Mouse (Mus musculus): ENCODE data around the gene Tulp1. TPM values are rescaled to one million over a fixed set of nuclear protein-coding genes. Genes with fewer than 3 reads are reported as not detected.

Tulp1 gene
- polyA plus RNA-seq, 1 experiment from 2014 or later = 3.3 TPM

DNA sequence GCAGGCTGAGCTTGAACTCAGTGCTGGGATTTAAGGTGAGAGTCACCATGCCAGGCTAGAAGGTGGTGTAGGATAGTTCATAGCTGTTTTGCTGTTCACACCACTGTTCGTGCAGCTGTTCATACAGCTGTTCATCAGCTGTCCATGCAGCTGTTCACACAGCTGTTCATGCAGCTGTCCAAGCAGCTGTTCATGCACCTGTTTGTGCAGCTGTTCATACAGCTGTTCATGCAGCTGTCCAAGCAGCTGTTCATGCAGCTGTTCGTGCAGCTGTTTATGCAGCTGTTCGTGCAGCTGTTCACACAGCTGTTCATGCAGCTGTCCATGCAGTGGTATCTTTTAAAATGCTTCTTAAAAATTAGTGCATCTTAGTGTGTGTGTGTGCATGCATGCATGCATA, 23.5 kb upstream of the Tulp1 start:
- Histone ChIP-seq H3K9me3 (ENCODE audit: control insufficient read depth, low read length) (no peaks in the 10 kb centered on the region), H3K9ac (ENCODE audit: low read length) (no peak overlapping the region), H3K36me3 (ENCODE audit: control insufficient read depth, insufficient read depth, low read length) (no peaks in the 10 kb centered on the region), H3K4me1 (replicated peaks; ENCODE audit: control insufficient read depth, insufficient read depth) (no peaks in the 10 kb centered on the region), H3K4me2 (replicated peaks; ENCODE audit: low read depth) (no peak overlapping the region), H3K27ac (replicated peaks) (no peak overlapping the region), H3K27me3 (ENCODE audit: control insufficient read depth, insufficient read depth, low read length) (no peaks in the 10 kb centered on the region), H3K4me3 (ENCODE audit: low read depth, low read length) (no peak overlapping the region)
- ATAC-seq (ENCODE audit: low FRiP score, low TSS enrichment) (no peak), DNase-seq (ENCODE audit: low spot score) (no peak)
- WGBS = 82% methylated on average over 3 of the region's 3 CpGs
- TF ChIP-seq CTCF (IDR thresholded peaks at IDR 0.05; ENCODE audit: low read depth) (no peak), EP300 (optimal IDR thresholded peaks at IDR 0.05) (no peak)

DNA sequence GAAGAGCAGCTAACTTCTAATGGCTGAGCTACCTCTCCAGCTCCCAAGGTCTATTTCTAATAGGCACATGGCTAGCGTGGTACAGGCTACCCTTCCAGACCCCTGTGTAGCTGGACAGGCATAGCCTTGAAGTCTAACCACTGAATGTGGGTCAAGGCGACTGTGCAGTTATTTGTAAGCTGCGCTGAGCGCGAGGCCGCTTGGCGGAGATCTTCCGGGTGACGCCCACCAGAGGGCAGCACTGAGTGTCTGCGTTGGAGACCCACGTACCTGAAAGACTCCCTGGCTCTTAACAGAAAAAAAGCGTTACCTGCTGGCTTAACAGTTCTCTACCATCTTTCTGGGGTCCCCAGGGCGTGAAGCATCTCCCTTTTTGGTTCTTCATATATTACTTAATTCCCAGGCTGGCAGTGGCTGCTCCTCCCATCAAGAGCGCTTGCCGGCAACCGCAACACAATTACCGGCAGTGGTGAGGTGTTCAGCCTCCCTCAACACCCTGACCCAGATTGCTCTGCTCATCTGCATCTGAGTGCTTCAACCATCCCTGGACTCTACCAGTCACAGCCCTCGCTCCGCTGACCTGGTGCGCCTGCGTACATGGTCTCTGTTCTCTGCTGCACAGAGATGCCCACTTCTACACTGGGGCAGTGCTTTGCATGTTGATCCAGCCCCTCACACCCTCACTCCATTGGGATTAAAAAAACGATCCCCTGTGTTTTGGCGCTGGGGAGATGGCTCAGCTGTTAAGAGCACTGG, 21.3 kb upstream of the Tulp1 start:
- Histone ChIP-seq H3K9me3 (ENCODE audit: control insufficient read depth, low read length) (no peaks in the 10 kb centered on the region), H3K27ac (replicated peaks) (no peak overlapping the region), H3K4me2 (replicated peaks; ENCODE audit: low read depth) (peak overlapping the region; percentile 31; the same call in 1 of the 2 replicates), H3K4me1 (replicated peaks; ENCODE audit: control insufficient read depth, insufficient read depth) (no peaks in the 10 kb centered on the region), H3K4me3 (ENCODE audit: low read depth, low read length) (no peak overlapping the region), H3K36me3 (ENCODE audit: control insufficient read depth, insufficient read depth, low read length) (no peaks in the 10 kb centered on the region), H3K27me3 (ENCODE audit: control insufficient read depth, insufficient read depth, low read length) (no peaks in the 10 kb centered on the region), H3K9ac (ENCODE audit: low read length) (no peak overlapping the region)
- TF ChIP-seq EP300 (optimal IDR thresholded peaks at IDR 0.05) = no peak
- TF ChIP-seq CTCF (IDR thresholded peaks at IDR 0.05; ENCODE audit: low read depth) = peak; percentile 89
- DNase-seq (ENCODE audit: low spot score) (peak; percentile 86), ATAC-seq (ENCODE audit: low FRiP score, low TSS enrichment) (peak; percentile 31; the same call in 1 of the 2 replicates)
- WGBS = 12% methylated on average over 23 of the region's 23 CpGs

DNA sequence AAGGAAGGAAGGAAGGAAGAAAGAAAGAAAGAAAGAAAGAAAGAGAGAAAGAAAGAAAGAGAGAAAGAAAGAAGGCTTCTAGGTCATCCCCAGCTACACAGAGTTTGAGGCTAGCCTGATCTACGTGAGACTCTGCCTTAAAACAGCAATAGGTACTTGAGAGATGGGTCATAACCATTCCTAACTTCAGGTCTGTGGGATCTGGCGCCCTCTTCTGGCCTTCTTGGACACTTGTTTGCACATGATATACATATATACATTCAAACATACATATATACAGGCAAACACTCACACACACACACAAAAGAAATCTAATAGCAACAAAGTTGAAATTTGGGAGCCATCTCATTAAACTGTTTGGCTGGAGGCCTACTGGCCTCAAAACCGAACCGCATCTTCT, 19.3 kb upstream of the Tulp1 start:
- H3K36me3 ChIP-seq (ENCODE audit: control insufficient read depth, insufficient read depth, low read length) = no peaks in the 10 kb centered on the region
- no peak overlapping the region for H3K27ac ChIP-seq (replicated peaks)
- H3K4me3 ChIP-seq (ENCODE audit: low read depth, low read length) = no peak overlapping the region
- peak; percentile 45 for DNase-seq (ENCODE audit: low spot score)
- no peak overlapping the region for H3K9ac ChIP-seq (ENCODE audit: low read length)
- 73% methylated on average over 4 of the region's 4 CpGs for WGBS
- TF ChIP-seq CTCF (IDR thresholded peaks at IDR 0.05; ENCODE audit: low read depth) = peak; percentile 69
- no peak for TF ChIP-seq EP300 (optimal IDR thresholded peaks at IDR 0.05)
- H3K4me1 ChIP-seq (replicated peaks; ENCODE audit: control insufficient read depth, insufficient read depth) = no peaks in the 10 kb centered on the region
- no peak overlapping the region for H3K4me2 ChIP-seq (replicated peaks; ENCODE audit: low read depth)
- ATAC-seq (ENCODE audit: low FRiP score, low TSS enrichment) = no peak
- H3K9me3 ChIP-seq (ENCODE audit: control insufficient read depth, low read length) = no peaks in the 10 kb centered on the region
- H3K27me3 ChIP-seq (ENCODE audit: control insufficient read depth, insufficient read depth, low read length) = no peaks in the 10 kb centered on the region

DNA sequence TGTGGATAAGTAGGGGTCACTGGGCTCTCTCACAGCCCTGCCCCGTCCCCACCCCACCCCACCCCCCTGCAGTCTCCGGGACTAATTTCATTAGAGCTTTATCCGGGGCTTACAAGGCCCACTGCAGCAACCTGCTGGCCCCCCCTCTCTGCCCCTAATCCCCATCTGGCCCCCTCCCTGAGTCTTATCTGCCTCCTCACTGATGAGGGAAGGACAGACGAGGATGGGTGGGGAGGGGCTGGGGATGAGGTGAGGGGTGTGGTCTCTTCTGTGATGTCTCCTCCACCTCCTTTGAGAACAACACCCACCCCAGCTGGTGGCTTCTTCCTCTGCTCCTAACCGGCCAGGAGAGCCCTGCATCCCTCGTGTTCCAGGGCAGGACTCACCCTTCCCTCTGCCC, 15.2 kb upstream of the Tulp1 start:
- Histone ChIP-seq H3K9ac (ENCODE audit: low read length) (no peak overlapping the region), H3K4me1 (replicated peaks; ENCODE audit: control insufficient read depth, insufficient read depth) (no peaks in the 10 kb centered on the region), H3K4me2 (replicated peaks; ENCODE audit: low read depth) (no peak overlapping the region), H3K9me3 (ENCODE audit: control insufficient read depth, low read length) (no peaks in the 10 kb centered on the region), H3K4me3 (ENCODE audit: low read depth, low read length) (no peak overlapping the region), H3K36me3 (ENCODE audit: control insufficient read depth, insufficient read depth, low read length) (no peaks in the 10 kb centered on the region), H3K27ac (replicated peaks) (no peak overlapping the region), H3K27me3 (ENCODE audit: control insufficient read depth, insufficient read depth, low read length) (no peaks in the 10 kb centered on the region)
- DNase-seq (ENCODE audit: low spot score) (no peak), ATAC-seq (ENCODE audit: low FRiP score, low TSS enrichment) (0 out of 2 replicates have a peak, but pooled peaks have one; percentile 25)
- TF ChIP-seq CTCF (IDR thresholded peaks at IDR 0.05; ENCODE audit: low read depth) = no peak
- no peak for TF ChIP-seq EP300 (optimal IDR thresholded peaks at IDR 0.05)
- 3% methylated on average over 6 of the region's 6 CpGs for WGBS

DNA sequence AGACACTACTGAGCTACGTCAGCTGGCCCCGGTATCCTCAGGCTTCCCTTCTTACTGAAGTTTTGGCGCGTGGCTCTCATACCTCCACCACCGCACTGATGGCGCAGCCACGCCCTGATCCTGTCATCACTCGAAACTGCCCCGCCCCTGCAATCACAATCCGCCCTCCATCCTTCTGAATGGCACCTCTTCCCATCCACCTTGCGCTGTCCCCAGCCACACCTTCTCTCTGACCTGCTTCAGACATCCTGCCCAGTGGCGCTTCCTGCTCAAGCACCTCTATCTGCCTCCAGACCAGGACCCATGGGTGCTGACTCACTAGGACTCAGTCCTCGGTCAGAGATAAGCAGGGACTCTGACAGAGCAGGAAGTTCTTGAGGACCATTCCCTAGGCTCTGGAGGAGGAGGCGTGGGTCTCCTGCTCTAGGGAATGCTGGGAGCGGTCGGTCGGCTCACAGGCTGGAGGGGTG, 10.6 kb upstream of the Tulp1 start:
- no peak overlapping the region for H3K4me2 ChIP-seq (replicated peaks; ENCODE audit: low read depth)

GRCm38 (mm10) chr17:28374494-28374893, 9.5 kb upstream of the Tulp1 start:
- H3K4me2 ChIP-seq (replicated peaks; ENCODE audit: low read depth) = no peak overlapping the region
- H3K9me3 ChIP-seq (ENCODE audit: control insufficient read depth, low read length) = no peaks in the 10 kb centered on the region
- H3K27ac ChIP-seq (replicated peaks) = no peak overlapping the region
- ATAC-seq (ENCODE audit: low FRiP score, low TSS enrichment) = no peak
- WGBS = 22% methylated on average over 16 of the region's 16 CpGs
- no peaks in the 10 kb centered on the region for H3K4me1 ChIP-seq (replicated peaks; ENCODE audit: control insufficient read depth, insufficient read depth)
- H3K9ac ChIP-seq (ENCODE audit: low read length) = no peak overlapping the region
- TF ChIP-seq CTCF (IDR thresholded peaks at IDR 0.05; ENCODE audit: low read depth) = no peak
- TF ChIP-seq EP300 (optimal IDR thresholded peaks at IDR 0.05) = no peak
- no peaks in the 10 kb centered on the region for H3K27me3 ChIP-seq (ENCODE audit: control insufficient read depth, insufficient read depth, low read length)
- no peaks in the 10 kb centered on the region for H3K36me3 ChIP-seq (ENCODE audit: control insufficient read depth, insufficient read depth, low read length)
- no peak overlapping the region for H3K4me3 ChIP-seq (ENCODE audit: low read depth, low read length)
- DNase-seq (ENCODE audit: low spot score) = no peak

More for the DNA sequence above, 10.6 kb upstream of the Tulp1 start:
- no peaks in the 10 kb centered on the region for H3K9me3 ChIP-seq (ENCODE audit: control insufficient read depth, low read length)
- no peaks in the 10 kb centered on the region for H3K27me3 ChIP-seq (ENCODE audit: control insufficient read depth, insufficient read depth, low read length)
- 10% methylated on average over 17 of the region's 17 CpGs for WGBS
- H3K4me1 ChIP-seq (replicated peaks; ENCODE audit: control insufficient read depth, insufficient read depth) = no peaks in the 10 kb centered on the region
- no peaks in the 10 kb centered on the region for H3K36me3 ChIP-seq (ENCODE audit: control insufficient read depth, insufficient read depth, low read length)
- ATAC-seq (ENCODE audit: low FRiP score, low TSS enrichment) (peak; percentile 90), DNase-seq (ENCODE audit: low spot score) (peak; percentile 58)
- no peak overlapping the region for H3K4me3 ChIP-seq (ENCODE audit: low read depth, low read length)
- H3K27ac ChIP-seq (replicated peaks) = no peak overlapping the region
- no peak for TF ChIP-seq EP300 (optimal IDR thresholded peaks at IDR 0.05)
- no peak for TF ChIP-seq CTCF (IDR thresholded peaks at IDR 0.05; ENCODE audit: low read depth)
- no peak overlapping the region for H3K9ac ChIP-seq (ENCODE audit: low read length)
